Mouse (Mus musculus): ENCODE measurements at regions not wholly inside any gene's neighbourhood (a gene's known extent, or its start where the extent isn't known, plus 50 kb on each side); places are given as distances from the start of the nearest gene placed in this dataset.

GRCm38 (mm10) chr8:32958331-32958730 is 470.2 kb upstream of the 5930422O12Rik start:
- DNase-seq (ENCODE audit: extremely low spot score in 1 of 2, low spot score in 1 of 2), result no peak

- DNase-seq (ENCODE audit: extremely low spot score in 1 of 2, low spot score in 1 of 2), result no peak
These were observed 469.7 kb upstream of the 5930422O12Rik start for GRCm38 (mm10) chr8:32958855-32959254.

GRCm38 (mm10) chr8:32959326-32960064 is 469.0 kb upstream of the 5930422O12Rik start:
- no peak for DNase-seq (ENCODE audit: extremely low spot score in 1 of 2, low spot score in 1 of 2)

- DNase-seq (ENCODE audit: extremely low spot score in 1 of 2, low spot score in 1 of 2), result peak; percentile 62
These were observed 438.3 kb upstream of the 5930422O12Rik start for GRCm38 (mm10) chr8:32990216-32990615.

GRCm38 (mm10) chr8:33003967-33004564 is 424.4 kb upstream of the 5930422O12Rik start:
- DNase-seq (ENCODE audit: extremely low spot score in 1 of 2, low spot score in 1 of 2), result no peak

- no peak for DNase-seq (ENCODE audit: extremely low spot score in 1 of 2, low spot score in 1 of 2)
These were observed 423.9 kb upstream of the 5930422O12Rik start for GRCm38 (mm10) chr8:33004570-33004969.

GRCm38 (mm10) chr8:33010106-33010505 is 418.4 kb upstream of the 5930422O12Rik start:
- peak in 1 of 2 experiments; percentile 37 for DNase-seq (ENCODE audit: extremely low spot score in 1 of 2, low spot score in 1 of 2)

GRCm38 (mm10) chr8:33012784-33013183 is 415.7 kb upstream of the 5930422O12Rik start:
- no peak for DNase-seq (ENCODE audit: extremely low spot score in 1 of 2, low spot score in 1 of 2)

- DNase-seq (ENCODE audit: extremely low spot score in 1 of 2, low spot score in 1 of 2), result peak in 1 of 2 experiments; percentile 30
These were observed 412.6 kb upstream of the 5930422O12Rik start for GRCm38 (mm10) chr8:33015861-33016260.

- DNase-seq (ENCODE audit: extremely low spot score in 1 of 2, low spot score in 1 of 2), result no peak
These were observed 401.5 kb upstream of the 5930422O12Rik start for GRCm38 (mm10) chr8:33026973-33027372.

- no peak for DNase-seq (ENCODE audit: extremely low spot score in 1 of 2, low spot score in 1 of 2)
These were observed 399.1 kb upstream of the 5930422O12Rik start for GRCm38 (mm10) chr8:33029453-33029852.

GRCm38 (mm10) chr8:33052017-33052416 is 376.5 kb upstream of the 5930422O12Rik start:
- no peak for DNase-seq (ENCODE audit: extremely low spot score in 1 of 2, low spot score in 1 of 2)

GRCm38 (mm10) chr8:33065566-33065965 is 362.9 kb upstream of the 5930422O12Rik start:
- no peak for DNase-seq (ENCODE audit: extremely low spot score in 1 of 2, low spot score in 1 of 2)

- DNase-seq (ENCODE audit: extremely low spot score in 1 of 2, low spot score in 1 of 2), result no peak
These were observed 362.3 kb upstream of the 5930422O12Rik start for GRCm38 (mm10) chr8:33066168-33066567.

GRCm38 (mm10) chr8:33067453-33068039 is 361.0 kb upstream of the 5930422O12Rik start:
- DNase-seq (ENCODE audit: extremely low spot score in 1 of 2, low spot score in 1 of 2), result no peak

GRCm38 (mm10) chr8:33068468-33068867 is 360.0 kb upstream of the 5930422O12Rik start:
- no peak for DNase-seq (ENCODE audit: extremely low spot score in 1 of 2, low spot score in 1 of 2)

- no peak for DNase-seq (ENCODE audit: extremely low spot score in 1 of 2, low spot score in 1 of 2)
These were observed 353.3 kb upstream of the 5930422O12Rik start for GRCm38 (mm10) chr8:33075186-33075585.

GRCm38 (mm10) chr8:33076253-33076652 is 352.3 kb upstream of the 5930422O12Rik start:
- DNase-seq (ENCODE audit: extremely low spot score in 1 of 2, low spot score in 1 of 2), result no peak

GRCm38 (mm10) chr8:33078125-33078524 is 350.4 kb upstream of the 5930422O12Rik start:
- DNase-seq (ENCODE audit: extremely low spot score in 1 of 2, low spot score in 1 of 2), result peak in 1 of 2 experiments; percentile 12

- DNase-seq (ENCODE audit: extremely low spot score in 1 of 2, low spot score in 1 of 2), result no peak
These were observed 348.5 kb upstream of the 5930422O12Rik start for GRCm38 (mm10) chr8:33079867-33080585.

GRCm38 (mm10) chr8:33081941-33082340 is 346.6 kb upstream of the 5930422O12Rik start:
- DNase-seq (ENCODE audit: extremely low spot score in 1 of 2, low spot score in 1 of 2), result no peak
